In genomic region chr2:167942926-167943633, GRCm38 (mm10) we compare ENCODE assay signal across 8 mouse cellular contexts. TPM values are rescaled to one million over a fixed set of nuclear protein-coding genes. Genes with fewer than 3 reads are reported as not detected.
DNase-seq lines count a peak whose midpoint lies in the region; ATAC-seq and TF ChIP-seq lines count a peak whose summit lies in the region.
"Had no signal": no experiment of that assay in that cellular context is flagged by ENCODE, and none has a peak within 500 bp of the region (broad histone marks: within the 10 kb centered on the region; RNA-seq: fewer than 3 reads in every experiment).

No protein-coding gene starts in this region.

- 0 out of 2 replicates have a peak, but pooled peaks cover 2% of the 10 kb centered on the region for H3K36me3 ChIP-seq in forebrain, embryonic 13.5 days (ENCODE audit: poor library complexity, severe bottlenecking)
- peaks cover 3% of the 10 kb centered on the region; the same call in 1 of the 2 replicates for H3K36me3 ChIP-seq in hindbrain, embryonic 10.5 days
- no peaks in the 10 kb centered on the region for H3K36me3 ChIP-seq in lung, embryonic 15.5 days
- no peaks in the 10 kb centered on the region for H3K36me3 ChIP-seq in small intestine, adult 2 months (ENCODE audit: control insufficient read depth, insufficient read depth, low read length)

- DNase-seq in right cerebral cortex, postnatal 14 days, result peak; percentile 31
- no peak for DNase-seq in right cerebral cortex, postnatal 36 days (ENCODE audit: low spot score in 2 of 2)
- DNase-seq in hindbrain, embryonic 10.5 days (ENCODE audit: low spot score), result no peak
- DNase-seq in ovary, postnatal 10 days (ENCODE audit: low spot score), result no peak

- 0 out of 2 replicates have a peak, but pooled peaks have one; percentile 28 for ATAC-seq in forebrain, embryonic 13.5 days
- ATAC-seq in lung, embryonic 15.5 days (ENCODE audit: borderline replicate concordance, extremely low read depth, low FRiP score, low TSS enrichment), result peak; percentile 15; the same call in 1 of the 2 replicates

- no peak for TF ChIP-seq POLR2A in small intestine, adult 2 months (IDR thresholded peaks at IDR 0.05; ENCODE audit: low read depth, low read length)

- no peak for TF ChIP-seq CTCF in small intestine, adult 2 months (IDR thresholded peaks at IDR 0.05; ENCODE audit: extremely low read depth, insufficient read length, insufficient replicate concordance, low read depth, low read length)

- peak overlapping the region; percentile 43 for H3K9ac ChIP-seq in forebrain, embryonic 13.5 days
- H3K9ac ChIP-seq in lung, embryonic 15.5 days, result no peak overlapping the region

- H3K4me1 ChIP-seq in forebrain, embryonic 13.5 days, result peaks cover 78% of the 10 kb centered on the region
- peaks cover 79% of the 10 kb centered on the region for H3K4me1 ChIP-seq in hindbrain, embryonic 10.5 days (replicated peaks)
- H3K4me1 ChIP-seq in lung, embryonic 15.5 days, result peaks cover 80% of the 10 kb centered on the region
- peaks cover 43% of the 10 kb centered on the region for H3K4me1 ChIP-seq in small intestine, adult 2 months (ENCODE audit: control insufficient read depth, insufficient read depth, insufficient read length, low read length)

- no peaks in the 10 kb centered on the region for H3K9me3 ChIP-seq in forebrain, embryonic 13.5 days (replicated peaks)
- H3K9me3 ChIP-seq in hindbrain, embryonic 10.5 days, result no peaks in the 10 kb centered on the region
- H3K9me3 ChIP-seq in lung, embryonic 15.5 days, result no peaks in the 10 kb centered on the region

- whole genome bisulfite sequencing in forebrain, embryonic 13.5 days, result 66% methylated on average over 12 of the region's 12 CpGs
- WGBS in hindbrain, embryonic 10.5 days, result 85% methylated on average over 12 of the region's 12 CpGs
- 39% methylated on average over 12 of the region's 12 CpGs for WGBS in lung, embryonic 15.5 days
- 54% methylated on average over 12 of the region's 12 CpGs for WGBS in small intestine, adult 2 months

- H3K4me2 ChIP-seq in forebrain, embryonic 13.5 days, result peak overlapping the region; percentile 33; the same call in 1 of the 2 replicates
- peak overlapping the region; percentile 27 for H3K4me2 ChIP-seq in lung, embryonic 15.5 days

- H3K4me3 ChIP-seq in forebrain, embryonic 13.5 days, result 0 out of 2 replicates have a peak overlapping the region, but pooled peaks have one; percentile 3
- H3K4me3 ChIP-seq in hindbrain, embryonic 10.5 days, result no peak overlapping the region
- H3K4me3 ChIP-seq in lung, embryonic 15.5 days, result 0 out of 2 replicates have a peak overlapping the region, but pooled peaks have one; percentile 0
- H3K4me3 ChIP-seq in small intestine, adult 2 months (ENCODE audit: low read depth, low read length), result peak overlapping the region; percentile 20; the same call in 1 of the 2 replicates
- H3K4me3 ChIP-seq: erythroblast, embryonic 14.5 days had no signal

- H3K27me3 ChIP-seq in forebrain, embryonic 13.5 days, result no peaks in the 10 kb centered on the region
- no peaks in the 10 kb centered on the region for H3K27me3 ChIP-seq in hindbrain, embryonic 10.5 days (ENCODE audit: insufficient read depth, poor library complexity, severe bottlenecking)
- H3K27me3 ChIP-seq in lung, embryonic 15.5 days, result no peaks in the 10 kb centered on the region
- no peaks in the 10 kb centered on the region for H3K27me3 ChIP-seq in small intestine, adult 2 months (ENCODE audit: control insufficient read depth, insufficient read depth, low read length)

- H3K27ac ChIP-seq in forebrain, embryonic 13.5 days, result peak overlapping the region; percentile 86
- peak overlapping the region; percentile 77 for H3K27ac ChIP-seq in hindbrain, embryonic 10.5 days
- peak overlapping the region; percentile 87 for H3K27ac ChIP-seq in lung, embryonic 15.5 days
- peak overlapping the region; percentile 26 for H3K27ac ChIP-seq in small intestine, adult 2 months (ENCODE audit: insufficient read depth, low read depth, low read length)

RNA-seq across cellular contexts. Expression of gene Ptpn1, which starts 11.2 kb away (rescaled TPM):
- 94.4 and 104 TPM in 2 replicates for polyA plus RNA-seq in forebrain, embryonic 13.5 days (2015; fragmentation: Nextera tagmentation; extraction: Ambion mirVana)
- 75.9 and 86.1 TPM in 2 replicates for polyA plus RNA-seq in hindbrain, embryonic 10.5 days (2016; fragmentation: Nextera tagmentation; extraction: Ambion mirVana)
- polyA plus RNA-seq in lung, embryonic 15.5 days (2015; fragmentation: Nextera tagmentation; extraction: Ambion mirVana), result 65.8 and 74.4 TPM in 2 replicates
- polyA plus RNA-seq in small intestine, adult 2 months (2012; rRNA removed), result 13.5 and 24.4 TPM in 2 replicates

Comparison
In these comparisons a context has a peak if more than half of its experiments do, and no peak if none do; other contexts are left out.
1. H3K27ac ChIP-seq: peak in every context shown above with its lines; median percentile 87 in lung, embryonic 15.5 days; 86 in forebrain, embryonic 13.5 days; 77 in hindbrain, embryonic 10.5 days; 26 in small intestine, adult 2 months.